Comparison of ENCODE assay signal across 8 mouse cellular contexts in genomic region chr1:66700149-66700692, GRCm38 (mm10). TPM values are rescaled to one million over a fixed set of nuclear protein-coding genes. Genes with fewer than 3 reads are reported as not detected.
DNase-seq lines count a peak whose midpoint lies in the region; ATAC-seq and TF ChIP-seq lines count a peak whose summit lies in the region.

No protein-coding gene starts in this region.

- TF ChIP-seq CTCF in liver, adult 2 months (IDR thresholded peaks at IDR 0.05; ENCODE audit: low read depth, low read length), result no peak
- TF ChIP-seq CTCF in small intestine, adult 2 months (IDR thresholded peaks at IDR 0.05; ENCODE audit: extremely low read depth, insufficient read length, insufficient replicate concordance, low read depth, low read length), result no peak

- peak overlapping the region; percentile 73 for H3K4me2 ChIP-seq in liver, embryonic 11.5 days

- no peak for TF ChIP-seq POLR2A in liver, adult 2 months (IDR thresholded peaks at IDR 0.05; ENCODE audit: extremely low read depth, insufficient read depth, low read length)
- no peak for TF ChIP-seq POLR2A in small intestine, adult 2 months (IDR thresholded peaks at IDR 0.05; ENCODE audit: low read depth, low read length)

- no peak overlapping the region for H3K9ac ChIP-seq in liver, adult 2 months (ENCODE audit: low read depth, low read length)
- no peak overlapping the region for H3K9ac ChIP-seq in liver, embryonic 11.5 days (ENCODE audit: low read depth, low read length)

- peaks cover 6% of the 10 kb centered on the region for H3K4me1 ChIP-seq in liver, adult 2 months (ENCODE audit: control insufficient read depth, insufficient read depth, low read length)
- H3K4me1 ChIP-seq in forebrain, embryonic 10.5 days, result peaks cover 15% of the 10 kb centered on the region
- peaks cover 16% of the 10 kb centered on the region for H3K4me1 ChIP-seq in liver, embryonic 11.5 days (replicated peaks; ENCODE audit: control insufficient read depth, insufficient read depth, low read length)
- peaks cover 4% of the 10 kb centered on the region; the same call in 1 of the 2 replicates for H3K4me1 ChIP-seq in small intestine, adult 2 months (ENCODE audit: control insufficient read depth, insufficient read depth, insufficient read length, low read length)

- peak overlapping the region; percentile 97; the same call in 1 of the 2 replicates for H3K4me3 ChIP-seq in liver, adult 2 months (ENCODE audit: insufficient read depth, low read depth, low read length)
- H3K4me3 ChIP-seq in forebrain, embryonic 10.5 days, result peak overlapping the region; percentile 84
- peak overlapping the region; percentile 76 for H3K4me3 ChIP-seq in liver, embryonic 11.5 days (ENCODE audit: low read depth, low read length)
- peak overlapping the region; percentile 82 for H3K4me3 ChIP-seq in small intestine, adult 2 months (ENCODE audit: low read depth, low read length)

- WGBS in liver, adult 2 months, result 44% methylated on average over 5 of the region's 5 CpGs
- 46% methylated on average over 5 of the region's 5 CpGs for WGBS in forebrain, embryonic 10.5 days
- WGBS in liver, embryonic 11.5 days, result 47% methylated on average over 5 of the region's 5 CpGs
- 23% methylated on average over 5 of the region's 5 CpGs for WGBS in small intestine, adult 2 months

- peaks cover 2% of the 10 kb centered on the region; the same call in 1 of the 2 replicates for H3K36me3 ChIP-seq in liver, adult 2 months (ENCODE audit: control insufficient read depth, insufficient read depth, low read length)
- no peaks in the 10 kb centered on the region for H3K36me3 ChIP-seq in forebrain, embryonic 10.5 days (replicated peaks)
- H3K36me3 ChIP-seq in liver, embryonic 11.5 days (ENCODE audit: control insufficient read depth, insufficient read depth, low read length), result no peaks in the 10 kb centered on the region
- peaks cover 3% of the 10 kb centered on the region for H3K36me3 ChIP-seq in small intestine, adult 2 months (ENCODE audit: control insufficient read depth, insufficient read depth, low read length)

- H3K27me3 ChIP-seq in liver, adult 2 months (ENCODE audit: control insufficient read depth, insufficient read depth, low read length), result no peaks in the 10 kb centered on the region
- H3K27me3 ChIP-seq in forebrain, embryonic 10.5 days (ENCODE audit: poor library complexity, severe bottlenecking), result no peaks in the 10 kb centered on the region
- H3K27me3 ChIP-seq in liver, embryonic 11.5 days (replicated peaks; ENCODE audit: control insufficient read depth, insufficient read depth, low read length), result no peaks in the 10 kb centered on the region
- H3K27me3 ChIP-seq in small intestine, adult 2 months (ENCODE audit: control insufficient read depth, insufficient read depth, low read length), result no peaks in the 10 kb centered on the region

- DNase-seq in liver, adult 2 months (ENCODE audit: extremely low read depth, low read depth, low spot score), result no peak
- DNase-seq in liver, result no peak
- DNase-seq in forebrain, embryonic 10.5 days (ENCODE audit: extremely low spot score, low spot score), result no peak
- no peak for DNase-seq in liver, embryonic 11.5 days (ENCODE audit: low spot score)
- no peak for DNase-seq in adrenal gland, adult 8-10 months
- DNase-seq in gastrocnemius, adult 8-10 months (ENCODE audit: low spot score in 2 of 2), result no peak

- H3K79me2 ChIP-seq in liver, adult 2 months (ENCODE audit: control insufficient read depth, insufficient read depth, low read length), result peaks cover 12% of the 10 kb centered on the region; the same call in 1 of the 2 replicates

- H3K9me3 ChIP-seq in forebrain, embryonic 10.5 days, result no peaks in the 10 kb centered on the region
- H3K9me3 ChIP-seq in liver, embryonic 11.5 days (ENCODE audit: control insufficient read depth, low read length), result no peaks in the 10 kb centered on the region

- ATAC-seq in liver, embryonic 11.5 days (replicated peaks; ENCODE audit: low FRiP score), result peak; percentile 8
- ATAC-seq in inflammation-experienced regulatory T-cells, adult 6 months, result no peak

- H3K27ac ChIP-seq in liver, adult 2 months (replicated peaks; ENCODE audit: insufficient read depth, low read depth, low read length), result no peak overlapping the region
- H3K27ac ChIP-seq in forebrain, embryonic 10.5 days, result peak overlapping the region; percentile 93
- no peak overlapping the region for H3K27ac ChIP-seq in liver, embryonic 11.5 days (ENCODE audit: low read depth, low read length)
- H3K27ac ChIP-seq in small intestine, adult 2 months (ENCODE audit: insufficient read depth, low read depth, low read length), result no peak overlapping the region

RNA-seq across cellular contexts. Expression of gene Rpe, which starts 0.4 kb away (rescaled TPM):
- 24.9 and 29.4 TPM in 2 replicates for total RNA-seq in liver, adult 2 months (2014; rRNA removed)
- polyA plus RNA-seq in liver, adult 2 months (2012; rRNA removed), result 8.6 and 12.0 TPM in 2 replicates
- 53.4 and 56.0 TPM in 2 replicates for polyA plus RNA-seq in forebrain, embryonic 10.5 days (2016; fragmentation: Nextera tagmentation; extraction: Ambion mirVana)
- polyA plus RNA-seq in liver, embryonic 11.5 days (2014; fragmentation: Nextera tagmentation; extraction: Ambion mirVana), result 47.6 and 53.8 TPM in 2 replicates
- 9.8 and 13.5 TPM in 2 replicates for polyA plus RNA-seq in small intestine, adult 2 months (2012; rRNA removed)
- 10 to 100 TPM; 57.7 to 98.1 (median 71.6) TPM for total RNA-seq in adrenal gland, adult 8-10 months (2022)
- 10 to 100 TPM; 46.1 to 76.7 (median 55.4) TPM for polyA plus RNA-seq in inflammation-experienced regulatory T-cells, adult 6 months (2017; shearing (Covaris generic))
- total RNA-seq in gastrocnemius, adult 8-10 months (2022), result 10 to 100 TPM in 2 of 4 experiments, 1 to 10 TPM in 2; 9.2 to 14.0 (median 10.3) TPM
